Mouse (Mus musculus): ENCODE results near the gene Rgs16. TPM values are rescaled to one million over a fixed set of nuclear protein-coding genes. Genes with fewer than 3 reads are reported as not detected.

The Rgs16 gene
- total RNA-seq, 1 experiment from 2014 or later: 6.7 TPM

DNA sequence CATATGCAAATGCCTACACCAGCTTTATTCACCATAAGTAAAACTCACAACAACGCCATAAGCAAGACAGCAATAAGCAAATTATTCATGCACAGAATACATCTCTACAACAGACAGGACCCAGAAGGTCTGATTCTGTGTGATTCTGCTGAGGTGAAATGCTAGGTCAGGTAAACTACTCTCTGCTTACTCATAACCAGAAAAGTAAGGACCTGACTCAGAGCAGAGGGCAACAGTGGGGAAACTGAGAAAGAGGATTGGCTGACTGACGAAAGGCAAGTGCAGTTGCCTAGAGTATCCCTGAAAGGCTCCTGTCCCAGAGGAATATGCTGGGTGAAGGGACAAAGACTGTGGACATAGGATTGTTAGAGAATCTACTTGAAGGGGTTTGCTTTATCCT lies 27.5 kb upstream of the Rgs16 start:
- ATAC-seq (replicated peaks; ENCODE audit: insufficient number of reproducible peaks, low FRiP score, low TSS enrichment, poor library complexity, severe bottlenecking): no peak

DNA sequence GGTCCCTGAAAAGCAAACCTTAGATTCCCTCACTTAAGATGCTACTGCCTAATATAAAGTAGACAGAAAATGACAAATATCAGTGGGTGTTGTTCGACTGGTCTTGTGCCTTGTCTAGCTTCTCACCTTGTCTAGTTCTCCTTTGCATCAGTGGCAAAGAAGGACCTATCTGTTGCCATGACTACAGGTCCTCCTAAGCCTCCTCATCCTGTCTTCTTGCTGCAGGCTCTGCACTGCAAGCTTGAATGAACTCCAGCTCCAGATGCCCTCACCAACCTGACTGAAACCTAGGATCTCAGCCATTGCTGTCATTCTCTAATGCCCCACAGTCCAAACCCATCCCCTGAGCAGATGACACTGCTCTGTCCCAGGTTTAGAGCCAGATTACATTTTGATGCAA lies 22.2 kb upstream of the Rgs16 start:
- ATAC-seq (replicated peaks; ENCODE audit: insufficient number of reproducible peaks, low FRiP score, low TSS enrichment, poor library complexity, severe bottlenecking): no peak

GRCm38 (mm10) chr1:153720935-153721334 lies 19.2 kb upstream of the Rgs16 start:
- no peak for ATAC-seq (replicated peaks; ENCODE audit: insufficient number of reproducible peaks, low FRiP score, low TSS enrichment, poor library complexity, severe bottlenecking)

GRCm38 (mm10) chr1:153721565-153722310 lies 18.4 kb upstream of the Rgs16 start:
- ATAC-seq (replicated peaks; ENCODE audit: insufficient number of reproducible peaks, low FRiP score, low TSS enrichment, poor library complexity, severe bottlenecking): no peak

DNA sequence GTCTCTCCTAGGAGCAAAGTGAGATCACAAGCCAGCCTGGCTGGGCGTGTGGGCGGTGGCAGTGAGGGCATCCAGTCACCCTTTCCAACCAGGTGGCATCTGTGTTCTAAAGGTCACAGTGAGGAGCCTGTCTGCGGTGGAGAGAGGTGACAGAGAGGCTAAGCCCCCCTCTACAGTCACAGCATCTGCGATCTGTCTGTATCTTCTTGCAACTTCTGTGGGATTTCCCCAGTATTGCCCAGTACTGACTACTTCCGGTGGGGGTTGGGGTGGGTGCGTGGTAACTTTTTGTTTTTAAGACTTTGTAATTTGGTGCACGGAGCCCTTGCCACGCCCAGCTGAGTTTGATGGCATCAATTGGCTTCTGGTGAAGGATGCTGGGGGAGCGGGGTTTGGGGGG lies 16.7 kb upstream of the Rgs16 start:
- ATAC-seq (replicated peaks; ENCODE audit: insufficient number of reproducible peaks, low FRiP score, low TSS enrichment, poor library complexity, severe bottlenecking): 0 out of 2 replicates have a peak, but pooled peaks have one; percentile 31

- no peak for ATAC-seq (replicated peaks; ENCODE audit: insufficient number of reproducible peaks, low FRiP score, low TSS enrichment, poor library complexity, severe bottlenecking)
Measured at GRCm38 (mm10) chr1:153726636-153727035, 13.5 kb upstream of the Rgs16 start.

- no peak for ATAC-seq (replicated peaks; ENCODE audit: insufficient number of reproducible peaks, low FRiP score, low TSS enrichment, poor library complexity, severe bottlenecking)
Measured at GRCm38 (mm10) chr1:153729806-153730205, 10.3 kb upstream of the Rgs16 start.

GRCm38 (mm10) chr1:153730671-153731070 lies 9.5 kb upstream of the Rgs16 start:
- no peak for ATAC-seq (replicated peaks; ENCODE audit: insufficient number of reproducible peaks, low FRiP score, low TSS enrichment, poor library complexity, severe bottlenecking)

DNA sequence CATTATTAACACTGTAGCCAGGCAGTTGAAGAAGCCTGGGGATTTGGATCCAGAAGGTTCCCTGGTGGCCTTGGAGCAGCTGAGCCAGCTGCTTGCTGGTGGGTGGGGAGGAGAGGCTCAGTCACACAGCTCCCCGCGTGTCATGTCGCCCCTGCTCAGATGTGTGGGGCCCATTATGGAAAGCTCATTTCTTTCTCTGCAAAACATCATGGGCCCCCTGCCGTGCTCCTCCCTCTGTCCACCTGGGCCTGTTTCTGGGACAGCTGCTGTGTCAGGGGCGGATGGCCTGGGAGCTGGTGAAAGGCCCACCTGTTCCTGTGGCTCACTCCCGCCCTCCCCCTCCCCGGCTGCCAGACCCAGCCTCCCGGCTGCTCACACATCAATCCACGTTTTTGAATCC lies 7.0 kb upstream of the Rgs16 start:
- ATAC-seq (replicated peaks; ENCODE audit: insufficient number of reproducible peaks, low FRiP score, low TSS enrichment, poor library complexity, severe bottlenecking): no peak

GRCm38 (mm10) chr1:153734866-153735265 lies 5.3 kb upstream of the Rgs16 start:
- no peak for ATAC-seq (replicated peaks; ENCODE audit: insufficient number of reproducible peaks, low FRiP score, low TSS enrichment, poor library complexity, severe bottlenecking)

DNA sequence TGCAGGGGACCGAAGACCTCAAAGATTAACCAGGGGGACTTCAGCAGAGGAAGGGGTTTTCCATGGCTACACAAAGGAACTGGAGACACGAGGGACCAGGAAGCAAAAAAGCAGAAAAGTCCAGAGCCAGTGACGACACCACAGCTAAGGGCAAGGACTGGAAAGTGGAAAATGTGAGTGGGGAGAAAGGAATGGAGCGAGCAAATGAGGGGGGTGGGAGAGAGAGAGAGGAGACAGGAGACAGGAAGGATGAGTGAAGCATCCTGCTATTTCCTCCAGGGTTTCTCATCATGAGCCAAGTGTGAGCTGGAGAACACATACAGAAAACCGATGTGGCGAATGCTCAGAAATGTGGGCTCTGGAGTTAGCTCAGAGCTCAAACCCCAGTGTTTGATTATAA lies 4.1 kb upstream of the Rgs16 start:
- ATAC-seq (replicated peaks; ENCODE audit: insufficient number of reproducible peaks, low FRiP score, low TSS enrichment, poor library complexity, severe bottlenecking): no peak

DNA sequence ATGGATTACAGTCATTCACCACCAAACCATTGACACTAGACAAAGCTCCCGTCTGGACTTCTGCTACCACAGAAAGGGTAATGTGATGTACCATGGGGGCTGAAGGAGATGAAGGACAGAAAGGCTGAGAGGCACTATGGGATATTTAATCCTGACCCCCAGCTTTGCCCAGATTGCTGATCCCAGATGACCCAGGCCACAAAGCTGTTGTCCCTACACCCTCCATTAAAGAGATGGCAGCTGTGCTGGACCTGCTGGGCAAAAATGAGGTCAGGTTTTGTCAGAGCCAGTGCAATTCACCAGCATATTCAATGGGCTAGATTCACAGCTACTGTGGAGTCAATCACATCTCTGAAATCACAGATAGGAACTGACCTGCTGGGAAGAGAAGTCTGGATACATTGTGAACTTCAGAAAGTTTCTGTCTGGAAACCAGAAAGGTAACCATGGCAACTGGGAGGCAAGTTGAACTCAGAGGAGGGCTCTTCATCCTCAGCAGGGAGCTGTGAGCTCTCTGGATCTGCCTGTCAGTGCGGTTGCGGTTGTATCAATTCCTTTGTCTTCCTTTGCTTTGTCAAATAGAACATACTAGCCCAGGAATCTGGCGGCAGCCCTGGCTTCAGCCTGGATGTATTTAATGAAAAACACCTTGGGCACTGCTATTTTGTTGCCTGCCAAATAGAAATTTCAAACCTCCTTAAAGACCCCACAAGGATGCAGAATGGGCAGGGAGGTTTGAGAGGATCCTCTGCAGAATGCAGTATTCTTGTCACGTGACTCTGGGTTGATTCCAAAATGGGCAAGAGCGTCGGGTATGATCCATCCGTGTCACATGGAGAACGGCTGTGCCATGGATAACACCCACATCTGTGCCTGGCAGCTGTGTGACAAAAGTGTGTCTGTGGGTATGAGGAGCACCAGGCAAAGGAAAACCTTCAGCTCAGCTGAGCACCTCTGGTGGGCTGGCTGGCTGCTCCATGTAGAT lies 2.8 kb upstream of the Rgs16 start:
- ATAC-seq (replicated peaks; ENCODE audit: insufficient number of reproducible peaks, low FRiP score, low TSS enrichment, poor library complexity, severe bottlenecking): no peak

GRCm38 (mm10) chr1:153739437-153740015 lies 623 bp upstream of the Rgs16 start:
- no peak for ATAC-seq (replicated peaks; ENCODE audit: insufficient number of reproducible peaks, low FRiP score, low TSS enrichment, poor library complexity, severe bottlenecking)

DNA sequence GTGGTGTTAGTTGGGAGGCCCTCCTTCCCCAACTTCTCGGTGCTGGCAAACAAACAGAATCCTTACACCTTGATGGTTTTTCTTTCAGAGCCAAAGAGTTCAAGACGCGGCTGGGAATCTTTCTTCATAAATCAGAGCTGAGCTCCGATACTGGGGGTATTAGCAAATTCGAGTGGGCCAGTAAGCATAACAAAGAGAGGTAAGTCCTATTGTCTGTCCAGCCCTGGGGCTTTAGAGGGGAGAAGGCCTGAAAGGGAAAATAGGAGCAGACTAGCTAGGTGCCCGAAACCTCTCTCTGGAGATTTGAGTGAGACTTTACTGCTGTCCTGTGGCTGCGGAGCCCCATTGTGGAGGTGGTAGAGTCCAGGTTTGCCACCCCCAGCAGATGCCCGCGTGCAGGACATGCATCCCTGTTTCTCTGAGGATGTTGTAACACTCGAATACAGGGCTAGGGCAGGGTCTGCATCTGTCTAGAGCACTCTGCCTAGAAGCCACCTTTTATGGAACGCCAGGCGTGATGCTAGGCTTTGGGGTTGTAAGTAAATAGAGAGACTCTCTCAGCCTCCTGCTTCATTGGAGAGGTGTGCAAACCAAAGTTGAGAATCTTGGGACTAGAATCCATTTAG lies 739 bp downstream of the Rgs16 start:
- no peak for ATAC-seq (replicated peaks; ENCODE audit: insufficient number of reproducible peaks, low FRiP score, low TSS enrichment, poor library complexity, severe bottlenecking)

DNA sequence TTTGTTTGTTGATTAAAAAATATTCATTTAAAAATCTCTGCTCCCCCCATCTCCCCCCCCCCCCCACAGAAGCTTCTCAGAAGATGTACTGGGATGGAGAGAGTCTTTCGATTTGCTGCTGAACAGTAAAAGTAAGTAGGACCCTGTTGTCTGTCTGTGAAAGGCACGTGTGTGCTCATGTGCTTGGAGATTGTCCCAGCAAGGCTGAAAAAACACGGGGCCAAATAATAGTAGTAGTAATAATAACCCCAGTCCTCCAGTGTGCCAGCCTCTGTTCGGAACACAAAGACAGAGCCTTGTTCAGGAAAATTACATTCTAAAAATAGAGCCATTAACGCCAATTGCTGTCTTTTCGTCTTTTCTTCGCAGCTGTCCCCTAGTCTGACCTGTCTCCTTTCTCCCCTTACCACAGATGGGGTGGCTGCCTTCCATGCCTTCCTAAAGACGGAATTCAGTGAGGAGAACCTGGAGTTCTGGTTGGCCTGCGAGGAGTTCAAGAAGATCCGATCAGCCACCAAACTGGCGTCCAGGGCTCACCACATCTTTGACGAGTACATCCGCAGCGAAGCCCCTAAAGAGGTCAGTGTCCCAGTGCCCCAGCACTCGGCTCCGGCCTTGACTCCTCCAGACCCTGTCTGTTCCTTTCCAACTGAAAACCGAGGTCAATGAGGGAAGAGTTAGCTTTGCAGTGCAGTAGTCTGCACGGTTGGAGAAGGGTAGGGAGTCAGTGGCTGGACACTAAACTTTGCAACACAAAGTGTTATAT lies 1.6 kb downstream of the Rgs16 start:
- no peak for ATAC-seq (replicated peaks; ENCODE audit: insufficient number of reproducible peaks, low FRiP score, low TSS enrichment, poor library complexity, severe bottlenecking)

GRCm38 (mm10) chr1:153742374-153743155 lies 2.4 kb downstream of the Rgs16 start:
- ATAC-seq (replicated peaks; ENCODE audit: insufficient number of reproducible peaks, low FRiP score, low TSS enrichment, poor library complexity, severe bottlenecking): 0 out of 2 replicates have a peak, but pooled peaks have one; percentile 32

DNA sequence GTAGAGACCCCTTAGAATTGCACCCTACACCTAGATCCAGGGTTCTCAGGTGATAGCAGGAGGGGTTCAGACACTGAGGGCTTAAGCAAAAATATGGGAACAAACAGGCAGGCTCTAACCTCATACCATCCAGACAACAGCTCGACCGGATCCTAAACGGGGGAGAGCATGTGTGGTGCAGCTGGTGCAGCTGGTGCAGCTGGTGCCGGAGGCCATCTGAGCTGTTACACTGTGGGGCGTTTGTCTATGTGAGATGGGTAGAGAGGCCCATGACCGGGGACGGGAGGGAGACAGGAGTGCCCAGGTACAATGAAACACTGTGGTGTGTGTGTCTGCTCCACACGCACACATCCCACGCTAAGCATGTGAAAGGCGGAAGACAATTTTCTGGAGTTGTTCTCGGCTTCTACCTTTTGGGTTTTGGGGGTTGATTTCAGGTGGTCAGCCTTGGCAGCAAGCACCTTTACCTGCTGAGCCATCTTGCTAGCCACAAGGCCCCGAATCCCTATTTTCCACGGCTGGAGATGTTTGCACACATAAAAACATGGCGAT lies 6.0 kb downstream of the Rgs16 start:
- ATAC-seq (replicated peaks; ENCODE audit: insufficient number of reproducible peaks, low FRiP score, low TSS enrichment, poor library complexity, severe bottlenecking): no peak
